Mouse (Mus musculus) small intestine, adult 2 months (tissue): Measurements from ENCODE around the gene Lrrc66.

Experiments used
- CTCF ChIP-seq: fragments of 200-500 bp; IDR thresholded peaks from 2 replicates; pipeline ENCODE4 v1.5.1; 2012; ENCODE audit warnings: low read depth, mild to moderate bottlenecking, control low read depth, inconsistent platforms, low read length, moderate library complexity, mixed read lengths; ENCODE audit not compliant: insufficient replicate concordance, insufficient read length; ENCODE audit errors: extremely low read depth
- POLR2A ChIP-seq: fragments of 200-500 bp; IDR thresholded peaks from 2 replicates; pipeline ENCODE4 v1.6.1; 2012; ENCODE audit warnings: low read depth, mild to moderate bottlenecking, control low read depth, inconsistent platforms, low read length, moderate library complexity

- TF ChIP-seq CTCF (no peak), POLR2A (no peak)
These were observed 13.4 kb downstream of the Lrrc66 start for GRCm38 (mm10) chr5:73618969-73619368.
